Mouse (Mus musculus) limb, embryonic 10.5 days (tissue): ENCODE data around the gene Camta1. TPM values are rescaled to one million over a fixed set of nuclear protein-coding genes. Genes with fewer than 3 reads are reported as not detected.

Experiments used
- DNase-seq: peaks from one replicate; pipeline ENCODE4 v3.0.0-alpha.2; 2017; ENCODE audit warnings: low spot score
- H3K27ac ChIP-seq: fragments of 300-500 bp; sonication (generic); 2 replicates; pipeline ENCODE4 v1.5.1; 2016; ENCODE audit warnings: mild to moderate bottlenecking
- H3K27me3 ChIP-seq: fragments of 300-500 bp; sonication (generic); 2 replicates; pipeline ENCODE4 v1.6.1; 2016; ENCODE audit warnings: low read depth, mild to moderate bottlenecking; ENCODE audit not compliant: poor library complexity, severe bottlenecking
- H3K36me3 ChIP-seq: fragments of 300-500 bp; sonication (generic); 2 replicates; pipeline ENCODE4 v1.6.1; 2016; ENCODE audit warnings: mild to moderate bottlenecking, moderate library complexity
- H3K4me1 ChIP-seq: fragments of 300-500 bp; sonication (generic); 2 replicates; pipeline ENCODE4 v1.6.1; 2016
- H3K4me3 ChIP-seq: fragments of 300-500 bp; sonication (generic); 2 replicates; pipeline ENCODE4 v1.5.1; 2016; ENCODE audit warnings: mild to moderate bottlenecking, moderate library complexity
- H3K9me3 ChIP-seq: fragments of 300-500 bp; sonication (generic); replicated peaks from 2 replicates; pipeline ENCODE4 v1.6.1; 2016; ENCODE audit warnings: mild to moderate bottlenecking
- WGBS: fragments of 180-500 bp; shearing (Covaris S2); methylation state at CpG from one replicate; pipeline ENCODE4 v1.1.7; 2016; 5-methylcytosine and 5-hydroxymethylcytosine counted together
- polyA plus RNA-seq: library from polyadenylated mRNA; unstranded; fragments of >200 nt; fragmentation: Nextera tagmentation; extraction: Ambion mirVana; gene quantifications from 2 replicates; pipeline ENCODE4 v1.2.1, GENCODE M21; 2016

Gene Camta1
- polyA plus RNA-seq, 1 experiment from 2014 or later, result 102 TPM

DNA sequence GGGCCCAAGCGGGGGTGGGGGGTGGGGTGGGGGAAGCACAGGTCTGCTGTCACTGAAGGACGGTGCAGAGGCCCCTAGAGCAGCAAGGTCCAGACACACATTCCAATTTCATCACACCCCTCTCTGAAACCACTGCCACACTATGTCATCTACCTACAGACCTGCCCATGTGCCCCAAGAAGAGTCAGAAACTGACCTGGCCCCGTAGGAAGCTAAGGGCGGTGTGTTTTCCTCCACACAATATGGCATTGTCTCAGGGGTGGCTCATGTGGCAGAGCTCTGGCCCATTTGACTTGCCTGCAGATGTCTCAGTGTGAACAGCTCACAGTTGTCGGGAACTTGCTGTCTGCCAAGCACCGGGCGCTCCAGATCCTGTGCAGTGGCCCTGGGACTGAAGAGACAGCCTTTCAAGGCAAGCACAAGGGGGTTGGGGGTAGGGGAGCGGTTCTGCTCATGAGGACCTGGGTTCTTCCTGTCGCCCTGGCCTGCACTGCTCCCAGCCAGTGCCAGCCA is 989.5 kb downstream of the Camta1 start:
- Histone ChIP-seq H3K36me3 (peaks cover 25% of the 10 kb centered on the region), H3K9me3 (no peaks in the 10 kb centered on the region), H3K4me1 (peaks cover 35% of the 10 kb centered on the region), H3K27ac (peak overlapping the region; percentile 81), H3K27me3 (no peaks in the 10 kb centered on the region), H3K4me3 (no peak overlapping the region)
- DNase-seq, result no peak
- WGBS, result 45% methylated on average over 9 of the region's 9 CpGs

DNA sequence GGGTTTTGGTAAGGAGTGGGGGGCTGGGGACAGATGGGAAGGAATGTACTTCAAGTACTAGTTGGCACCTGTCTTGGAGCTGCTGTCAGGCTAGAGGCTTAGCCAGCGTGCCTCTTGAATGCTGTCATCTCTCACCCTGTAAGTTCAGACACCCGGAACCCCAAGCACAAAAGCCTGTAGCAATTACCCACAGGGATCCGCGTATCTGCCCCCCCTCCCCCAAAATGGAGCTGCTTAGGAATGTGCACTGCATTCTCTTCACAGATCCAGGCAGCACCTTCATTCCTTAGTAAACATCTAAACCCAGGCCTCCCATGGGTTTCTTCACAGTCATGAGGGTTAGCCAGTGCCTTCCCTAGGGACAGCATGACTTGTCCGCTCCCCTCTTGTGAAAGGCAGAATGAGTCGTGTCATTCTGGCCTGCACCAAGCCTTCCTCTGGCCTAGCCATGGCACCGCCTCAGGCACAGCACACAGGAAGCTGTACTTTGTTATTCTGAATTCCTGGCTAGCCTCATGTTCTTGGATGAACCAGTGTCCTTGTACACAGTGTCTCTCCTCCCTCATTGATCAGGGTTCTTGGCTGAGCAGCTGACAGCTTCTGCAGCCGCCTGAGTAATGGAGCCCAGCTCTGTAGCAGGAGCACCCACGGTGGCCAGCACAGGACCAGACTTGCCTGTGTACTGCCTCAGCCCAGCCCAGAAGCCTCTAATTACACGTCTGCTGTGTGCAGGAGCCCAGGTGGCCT is 990.1 kb downstream of the Camta1 start:
- peaks cover 32% of the 10 kb centered on the region for H3K36me3 ChIP-seq
- no peaks in the 10 kb centered on the region for H3K9me3 ChIP-seq
- peaks cover 35% of the 10 kb centered on the region for H3K4me1 ChIP-seq
- no peak for DNase-seq
- no peaks in the 10 kb centered on the region for H3K27me3 ChIP-seq
- H3K4me3 ChIP-seq, result no peak overlapping the region
- 37% methylated on average over 10 of the region's 10 CpGs for WGBS
- peak overlapping the region; percentile 81 for H3K27ac ChIP-seq

DNA sequence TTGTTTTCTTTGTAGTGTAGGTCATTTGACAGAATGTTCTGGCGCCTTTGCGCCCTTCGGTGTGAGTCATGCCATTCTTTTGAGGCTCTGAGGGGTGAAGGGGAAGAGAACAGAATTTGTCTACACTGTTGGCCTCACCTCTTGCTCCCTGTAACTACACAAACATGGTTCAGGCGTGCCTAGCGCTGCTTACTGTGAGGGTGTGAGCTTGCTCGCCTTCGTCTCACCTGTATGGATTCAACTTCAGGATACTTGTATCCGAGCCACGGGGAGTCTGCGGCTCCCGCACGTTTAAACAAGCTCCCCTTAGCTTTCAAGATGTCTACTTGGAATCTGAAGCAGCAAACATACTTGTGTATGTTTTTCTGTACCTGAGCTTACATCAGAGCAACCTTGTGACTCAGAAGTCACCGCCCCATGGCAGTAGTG is 990.7 kb downstream of the Camta1 start:
- Histone ChIP-seq H3K4me1 (peaks cover 35% of the 10 kb centered on the region), H3K27me3 (no peaks in the 10 kb centered on the region), H3K9me3 (no peaks in the 10 kb centered on the region), H3K4me3 (no peak overlapping the region), H3K27ac (peak overlapping the region; percentile 81), H3K36me3 (peaks cover 38% of the 10 kb centered on the region)
- 82% methylated on average over 13 of the region's 13 CpGs for WGBS
- no peak for DNase-seq

DNA sequence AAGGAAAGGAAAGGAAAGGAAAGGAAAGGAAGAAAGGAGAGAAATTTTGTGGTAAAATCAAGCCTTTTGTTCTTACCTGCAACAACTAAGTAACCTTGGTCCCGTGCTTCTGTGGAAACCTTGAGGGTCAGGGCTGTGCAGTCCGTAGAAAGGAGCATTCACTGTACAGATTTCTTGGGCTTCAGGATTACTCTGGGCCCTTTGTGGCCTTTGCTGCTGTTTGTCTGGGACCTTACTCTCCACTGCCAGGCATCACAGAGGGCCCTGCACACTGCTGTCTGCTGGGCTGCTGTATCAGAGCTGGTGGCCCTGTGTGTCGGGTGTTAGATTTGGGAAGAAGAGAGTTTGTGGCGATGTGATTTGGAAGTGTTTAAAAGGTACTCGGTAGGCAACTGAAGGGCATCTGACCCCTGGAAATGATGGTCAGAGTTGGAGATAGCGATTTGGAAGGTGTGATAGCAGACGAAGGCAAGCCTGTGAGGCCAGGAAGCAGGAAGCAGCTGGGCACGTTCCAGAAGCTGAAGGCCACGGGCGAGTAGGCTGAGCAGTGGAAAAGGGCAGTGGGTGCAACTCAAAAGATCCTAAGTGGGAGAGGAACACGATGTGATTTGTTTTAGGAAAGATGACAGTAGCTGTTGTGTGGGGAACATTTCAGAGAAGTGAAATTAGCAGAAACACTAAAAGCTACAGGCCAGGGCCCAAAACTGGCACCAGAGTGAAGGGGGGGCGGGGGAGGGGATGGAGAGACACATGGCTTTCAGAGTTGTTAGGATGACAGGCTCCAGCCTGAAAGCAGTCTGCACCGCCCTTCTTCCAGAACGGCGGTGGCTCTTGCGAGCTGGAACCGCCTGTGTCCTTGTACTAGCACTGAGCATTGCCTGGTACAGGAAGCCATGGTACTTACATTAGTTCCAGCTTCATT is 992.1 kb downstream of the Camta1 start:
- DNase-seq, result no peak
- H3K27ac ChIP-seq, result peak overlapping the region; percentile 14; the same call in 1 of the 2 replicates
- H3K9me3 ChIP-seq, result no peaks in the 10 kb centered on the region
- no peaks in the 10 kb centered on the region for H3K27me3 ChIP-seq
- peaks cover 36% of the 10 kb centered on the region for H3K4me1 ChIP-seq
- 66% methylated on average over 17 of the region's 17 CpGs for WGBS
- peaks cover 48% of the 10 kb centered on the region for H3K36me3 ChIP-seq
- H3K4me3 ChIP-seq, result no peak overlapping the region

DNA sequence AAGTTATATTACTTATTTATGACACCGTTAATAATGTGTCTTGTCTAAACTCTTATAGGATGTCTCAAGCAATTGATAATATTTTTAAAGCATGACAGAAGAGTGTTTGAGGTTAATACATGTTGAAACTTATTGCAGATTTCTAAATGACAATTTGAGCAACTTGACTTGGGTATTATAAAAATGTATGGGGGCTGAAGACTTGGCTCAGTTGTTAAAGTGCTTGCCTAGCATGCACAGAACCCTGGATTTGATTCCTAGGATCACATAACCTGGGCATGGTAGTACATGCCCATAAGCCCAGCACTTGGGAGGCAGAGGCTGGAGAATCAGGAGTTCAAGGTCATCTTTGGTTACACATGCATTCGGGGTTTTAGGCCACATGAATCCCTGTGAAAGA is 992.8 kb downstream of the Camta1 start:
- peaks cover 48% of the 10 kb centered on the region for H3K36me3 ChIP-seq
- peaks cover 38% of the 10 kb centered on the region for H3K4me1 ChIP-seq
- H3K27ac ChIP-seq, result peak overlapping the region; percentile 14; the same call in 1 of the 2 replicates
- H3K9me3 ChIP-seq, result no peaks in the 10 kb centered on the region
- 92% methylated on average over 2 of the region's 2 CpGs for WGBS
- no peaks in the 10 kb centered on the region for H3K27me3 ChIP-seq
- no peak for DNase-seq
- H3K4me3 ChIP-seq, result no peak overlapping the region

DNA sequence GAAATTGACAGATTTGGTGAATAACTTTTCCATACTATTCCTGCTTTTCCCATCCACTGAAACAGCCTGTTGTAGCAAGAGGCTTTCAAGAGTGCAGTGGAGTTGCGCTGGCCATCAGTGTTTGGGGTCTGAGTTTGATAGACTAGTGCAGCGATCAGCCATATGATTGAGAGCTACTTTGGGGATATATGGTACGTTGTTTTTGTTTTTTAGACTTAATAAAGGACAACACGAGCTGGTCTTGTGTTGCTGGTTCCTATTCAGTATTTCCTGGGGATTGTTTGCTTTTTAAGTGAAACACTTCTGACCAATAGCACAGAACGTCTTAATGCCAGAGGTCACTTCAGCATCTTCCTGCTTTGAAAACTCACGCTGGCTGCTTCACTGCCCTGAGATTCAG is 993.5 kb downstream of the Camta1 start:
- no peak overlapping the region for H3K27ac ChIP-seq
- H3K4me3 ChIP-seq, result no peak overlapping the region
- H3K36me3 ChIP-seq, result peaks cover 48% of the 10 kb centered on the region
- WGBS, result 87% methylated on average over 6 of the region's 6 CpGs
- H3K27me3 ChIP-seq, result no peaks in the 10 kb centered on the region
- peaks cover 35% of the 10 kb centered on the region for H3K4me1 ChIP-seq
- no peak for DNase-seq
- H3K9me3 ChIP-seq, result no peaks in the 10 kb centered on the region

Other genes with a start within 250 kb of the Camta1 start
- 121 TPM in 2 replicates for gene Dnajc11, start 71.8 kb upstream of the Camta1 start, polyA plus RNA-seq
- 36.0 and 43.1 TPM in 2 replicates for gene Thap3, start 127.1 kb upstream of the Camta1 start, polyA plus RNA-seq
- gene Phf13, start 134.4 kb upstream of the Camta1 start, polyA plus RNA-seq, result 26.9 and 33.4 TPM in 2 replicates
- gene Klhl21, start 146.9 kb upstream of the Camta1 start, polyA plus RNA-seq, result 9.7 and 10.6 TPM in 2 replicates
- gene Zbtb48, start 165.8 kb upstream of the Camta1 start, polyA plus RNA-seq, result 24.5 and 26.5 TPM in 2 replicates
- 0.35 and 0.65 TPM in 2 replicates for gene Tas1r1, start 176.7 kb upstream of the Camta1 start, polyA plus RNA-seq
- 52.1 and 54.1 TPM in 2 replicates for gene Nol9, start 177.4 kb upstream of the Camta1 start, polyA plus RNA-seq
- 9.5 and 13.3 TPM in 2 replicates for gene Plekhg5, start 210.6 kb upstream of the Camta1 start, polyA plus RNA-seq